Mouse (Mus musculus) CD4-positive helper T cell, adult 2 months (primary cell): ENCODE data around the gene Serhl.
"Not testable (repeated sequence)": the region's sequence is repeated elsewhere in the genome, so short reads cannot be mapped to it uniquely, and the experiment has no call there.

Experiments used
- DNase-seq: peaks from one replicate; pipeline ENCODE4 v3.0.0-alpha.2; 2012; ENCODE audit warnings: low read depth, missing footprints, low spot score

Gene Serhl

GRCm38 (mm10) chr15:83124625-83125024 is 35.3 kb downstream of the Serhl start:
- DNase-seq = no peak

- DNase-seq = no peak
These were observed 37.3 kb downstream of the Serhl start for GRCm38 (mm10) chr15:83126582-83126981.

- not testable (repeated sequence) for DNase-seq
These were observed 37.7 kb downstream of the Serhl start for GRCm38 (mm10) chr15:83127037-83127436.

DNA sequence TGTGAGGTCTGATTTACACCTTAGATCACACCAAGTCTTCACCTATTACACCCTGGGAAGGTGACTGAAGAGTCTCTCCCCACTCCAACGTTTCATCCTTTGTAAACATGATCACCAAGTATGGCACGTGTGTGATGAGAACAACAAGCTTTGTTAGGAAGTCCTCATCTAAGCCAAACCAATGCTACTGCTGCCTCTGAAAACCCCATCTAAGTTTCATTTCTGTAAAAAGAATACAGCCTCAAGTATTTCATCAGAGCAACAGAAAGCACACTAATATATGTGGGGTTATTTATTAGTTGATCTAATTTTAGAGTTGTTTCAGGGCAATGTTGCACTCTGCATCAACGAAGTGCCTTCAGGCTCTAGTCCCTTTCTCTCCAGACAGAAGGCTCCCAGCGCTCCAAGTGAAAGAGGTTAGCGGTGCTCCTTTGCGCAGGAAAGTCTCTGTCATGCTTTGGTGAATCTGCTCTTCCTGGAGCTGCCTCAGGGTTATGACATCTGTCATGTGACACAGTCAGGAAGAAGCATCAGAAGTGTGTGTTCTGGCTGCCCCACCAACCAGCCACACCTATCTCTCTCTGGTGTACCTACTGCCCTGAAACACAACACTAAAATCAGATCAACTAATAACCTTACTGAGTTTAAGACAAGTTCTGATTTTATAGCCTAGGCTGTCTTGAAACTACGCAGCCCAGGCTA is 40.4 kb downstream of the Serhl start:
- no peak for DNase-seq

- no peak for DNase-seq
These were observed 45.4 kb downstream of the Serhl start for GRCm38 (mm10) chr15:83134671-83135070.

DNA sequence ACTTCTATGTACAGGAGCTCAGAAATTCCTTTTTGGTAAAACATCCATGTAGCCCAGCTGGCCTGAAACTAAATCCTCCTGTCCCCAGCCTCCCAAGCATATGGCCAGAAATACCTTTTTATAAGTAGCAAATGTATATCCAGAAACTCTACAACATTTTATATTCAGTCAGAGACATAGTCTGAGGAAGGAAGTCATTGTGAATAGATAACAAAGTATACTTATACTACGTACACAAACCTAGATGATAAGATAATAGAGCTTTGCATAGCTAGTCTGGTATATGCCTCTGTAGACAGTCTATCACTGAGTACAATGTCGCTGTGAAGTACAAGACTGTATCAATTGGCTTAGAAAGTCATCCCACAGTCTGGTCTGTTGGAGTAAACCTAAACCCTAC is 46.3 kb downstream of the Serhl start:
- DNase-seq = no peak

- no peak for DNase-seq
These were observed 53.6 kb downstream of the Serhl start for GRCm38 (mm10) chr15:83142861-83143260.

DNA sequence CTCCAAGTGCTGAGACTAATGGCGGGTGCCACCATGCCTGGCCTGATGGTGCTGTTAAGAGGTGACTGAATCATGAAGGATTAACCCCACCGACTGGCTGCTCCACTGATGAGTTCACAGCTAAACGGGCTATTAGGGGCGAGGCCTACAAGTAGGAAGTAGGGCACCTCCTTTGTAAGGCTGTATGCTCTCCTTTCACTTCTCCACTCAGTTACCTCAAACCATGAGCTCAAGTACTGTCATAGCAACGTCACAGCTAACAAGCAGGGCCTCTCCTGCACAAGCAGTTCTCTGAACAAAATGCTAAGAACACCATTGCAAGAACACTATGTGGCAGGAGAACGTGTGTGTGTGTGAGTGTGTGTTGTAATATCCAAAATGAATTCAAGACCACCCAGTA is 56.2 kb downstream of the Serhl start:
- DNase-seq = no peak

DNA sequence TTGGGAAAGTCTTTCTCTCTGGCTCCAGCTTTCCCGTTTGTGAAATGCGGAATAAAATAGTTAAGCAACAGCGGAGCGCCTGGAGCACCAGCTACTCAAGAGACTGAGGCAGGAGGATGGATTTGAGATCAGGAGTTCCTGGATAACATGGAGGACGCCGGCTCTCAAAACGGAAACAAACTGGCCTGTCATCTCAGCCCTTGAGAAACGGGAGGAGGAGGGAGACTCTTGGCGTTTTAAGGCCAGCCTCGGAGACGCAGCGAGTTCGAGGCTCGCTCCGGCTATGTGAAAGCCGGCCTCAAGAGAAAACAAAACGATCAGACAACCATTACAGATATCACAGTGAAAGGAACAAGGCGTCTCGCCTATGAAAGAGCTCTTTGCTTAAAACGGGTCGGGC is 59.1 kb downstream of the Serhl start:
- no peak for DNase-seq

- DNase-seq = no peak
These were observed 59.5 kb downstream of the Serhl start for GRCm38 (mm10) chr15:83148801-83149195.

- DNase-seq = peak; percentile 98
These were observed 60.1 kb downstream of the Serhl start, which contains the start of gene Poldip3 for GRCm38 (mm10) chr15:83149196-83150072. TSS of gene Poldip3 (minus strand) at chr15:83149384.

DNA sequence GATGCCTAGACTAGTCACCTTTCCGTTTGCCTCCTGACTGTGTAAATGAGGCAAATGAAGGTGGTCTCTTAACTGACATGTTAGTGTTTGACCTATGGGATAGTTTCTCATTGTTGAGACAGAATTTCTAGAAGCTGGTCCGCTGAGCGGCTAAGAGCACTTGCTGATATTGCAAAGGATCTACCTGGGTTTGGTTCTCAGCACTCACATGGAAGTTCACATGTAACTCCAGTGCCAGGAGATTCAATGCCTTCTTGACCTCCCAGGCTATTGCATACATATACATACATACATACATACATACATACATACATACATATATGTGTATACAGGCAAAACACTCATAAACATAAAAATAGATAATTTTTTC is 60.8 kb downstream of the Serhl start:
- no peak for DNase-seq

GRCm38 (mm10) chr15:83150694-83151093 is 61.4 kb downstream of the Serhl start:
- no peak for DNase-seq

DNA sequence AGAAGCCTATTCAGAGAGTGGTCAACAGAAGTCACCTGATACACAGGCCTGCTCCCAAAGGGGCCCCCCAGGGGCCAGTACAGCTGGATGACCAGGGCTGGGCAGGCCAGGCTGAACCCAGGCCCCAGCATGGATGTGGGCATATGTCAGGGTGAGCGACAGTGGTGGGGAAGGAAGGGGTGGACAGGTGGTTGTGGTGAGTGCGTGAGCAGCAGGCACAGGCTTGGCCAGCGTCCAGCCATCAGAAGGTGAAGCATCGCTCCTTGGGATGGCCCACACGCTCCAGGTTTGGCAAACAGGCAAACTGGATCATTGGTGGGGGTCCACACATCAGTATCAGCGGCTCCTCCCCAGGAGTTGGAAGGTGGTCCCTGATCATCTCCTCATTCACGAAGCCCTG is 65.0 kb downstream of the Serhl start:
- DNase-seq = no peak

DNA sequence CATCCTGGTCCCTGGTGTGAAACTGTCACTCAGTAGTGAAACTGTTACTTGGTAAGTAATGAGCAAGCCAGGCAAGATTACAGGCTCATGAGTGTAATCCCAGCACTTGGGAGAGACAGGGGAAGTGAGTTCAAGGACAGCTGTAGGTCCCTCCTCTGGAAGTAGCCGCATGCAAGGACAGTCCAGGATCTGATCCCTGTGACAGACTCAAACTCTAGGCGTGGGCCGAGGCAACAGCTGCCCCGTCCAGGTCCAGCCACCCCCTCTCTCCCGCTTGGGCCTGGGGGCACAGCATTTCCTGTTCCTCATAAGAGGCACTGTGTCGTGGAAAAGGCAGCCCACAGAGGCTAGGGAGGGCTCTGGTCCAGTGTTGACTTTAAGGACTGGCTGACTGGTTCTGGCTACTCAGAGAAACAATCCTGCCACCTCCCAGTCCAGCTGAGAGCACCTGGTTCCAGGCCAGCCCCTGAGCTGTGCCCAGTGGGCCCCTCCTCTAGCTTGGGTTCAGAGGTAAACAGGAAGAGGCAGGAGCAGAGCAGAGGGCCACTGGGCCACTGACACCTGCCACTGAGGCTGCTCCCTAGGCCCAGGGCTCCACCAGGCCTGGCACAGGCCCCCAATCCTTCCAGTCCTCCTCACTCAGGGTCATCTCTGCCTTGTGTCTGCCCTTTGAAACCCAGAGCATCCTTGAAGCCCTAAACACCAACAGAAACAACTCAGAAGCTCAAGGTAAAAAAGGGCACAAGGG is 66.5 kb downstream of the Serhl start:
- DNase-seq = no peak

- peak; percentile 42 for DNase-seq
These were observed 67.8 kb downstream of the Serhl start for GRCm38 (mm10) chr15:83156929-83157666.

GRCm38 (mm10) chr15:83157667-83158064 is 68.4 kb downstream of the Serhl start:
- DNase-seq = no peak

GRCm38 (mm10) chr15:83158587-83159160 is 69.4 kb downstream of the Serhl start:
- no peak for DNase-seq

- no peak for DNase-seq
These were observed 70.5 kb downstream of the Serhl start for GRCm38 (mm10) chr15:83159823-83160222.

DNA sequence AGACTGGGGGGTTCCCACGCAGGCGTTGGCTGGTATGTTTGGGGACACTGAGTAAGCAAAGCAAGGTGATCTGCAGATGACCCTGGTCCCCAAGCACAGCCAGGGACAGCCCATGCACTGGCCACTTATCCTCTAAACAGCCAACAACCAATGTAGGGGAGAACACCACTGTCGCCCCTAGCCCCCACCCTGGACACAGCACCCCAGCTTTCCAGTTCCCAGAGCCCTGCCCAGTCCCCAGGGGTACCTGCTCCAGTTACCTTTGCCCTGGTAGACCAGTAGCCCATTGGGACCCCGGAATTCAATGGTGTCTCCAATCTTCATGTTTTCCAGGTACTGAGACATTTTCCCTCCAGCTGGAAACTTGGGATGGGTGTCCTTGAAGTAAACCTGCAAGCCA is 71.3 kb downstream of the Serhl start:
- no peak for DNase-seq

DNA sequence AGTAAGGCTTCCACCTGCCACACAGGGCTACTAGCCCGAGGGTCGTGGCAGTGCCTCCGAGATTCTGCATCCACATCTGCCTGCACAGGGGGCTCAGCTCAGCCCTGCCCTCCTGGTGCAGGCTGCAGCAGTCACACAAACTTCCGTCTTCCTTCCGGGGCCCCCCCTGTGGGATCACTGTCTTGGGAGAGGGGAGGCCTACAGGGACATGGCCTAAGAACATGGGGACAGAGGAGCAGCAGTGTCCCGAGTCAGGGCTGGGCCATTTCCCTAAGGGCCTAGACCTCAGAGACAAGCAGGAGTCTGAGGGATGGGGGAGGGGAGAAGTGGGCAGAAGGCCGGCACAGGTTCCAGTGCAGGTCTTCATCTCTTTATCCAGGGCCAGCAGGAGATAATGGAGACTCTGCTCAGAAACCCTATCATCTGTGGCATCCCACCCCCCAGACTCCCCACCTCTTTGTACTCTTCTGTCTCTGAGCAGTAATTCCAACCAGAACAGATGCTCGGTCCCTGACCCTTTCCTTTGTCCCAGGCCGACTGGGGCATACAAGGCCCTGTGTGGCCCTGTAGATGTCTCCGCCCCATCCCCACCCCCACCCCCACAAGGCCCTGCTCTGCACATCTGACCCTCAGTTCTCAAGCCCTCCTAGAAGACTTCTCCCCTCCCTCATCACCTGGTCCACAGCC is 71.9 kb downstream of the Serhl start:
- DNase-seq = no peak
